Mouse (Mus musculus): ENCODE data around the gene Chd4.

Chd4 gene

DNA sequence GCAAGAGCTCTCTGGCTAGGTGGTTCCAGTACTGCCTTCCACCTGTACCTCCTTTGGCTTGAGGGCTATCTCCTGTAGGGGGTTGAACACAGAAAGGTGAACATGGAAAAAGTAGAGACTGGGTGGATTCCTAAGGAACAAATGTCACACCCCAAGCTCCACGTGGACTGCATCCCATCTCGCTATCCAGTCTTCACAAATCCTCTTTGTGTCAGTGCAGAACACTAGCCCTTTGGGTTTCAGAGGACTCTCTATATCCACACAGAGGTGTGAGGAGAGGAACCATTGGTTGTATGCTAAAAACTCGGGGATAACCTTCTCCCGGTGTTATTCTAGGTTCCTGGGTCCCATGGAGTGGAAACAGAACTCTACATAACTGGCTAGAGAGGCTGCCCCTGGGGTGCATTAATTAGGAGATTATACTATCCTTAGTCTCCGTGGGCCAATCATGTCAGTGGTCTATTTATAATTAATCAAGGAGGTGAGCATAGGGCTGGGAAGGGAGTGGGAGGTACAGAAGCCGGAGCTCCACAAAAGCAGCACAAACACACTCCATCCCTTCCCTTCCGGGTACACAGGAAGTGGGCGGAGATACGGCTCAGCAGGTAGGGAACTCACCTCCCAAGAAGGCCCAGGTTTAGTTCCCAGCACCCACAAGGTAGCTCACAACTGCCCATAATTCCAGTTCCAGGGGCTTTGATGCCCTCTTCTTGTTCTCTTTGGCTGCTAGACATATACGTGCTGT, 5.3 kb upstream of the Chd4 start:
- no peak for DNase-seq (ENCODE audit: extremely low read depth, low read depth)

- DNase-seq (ENCODE audit: extremely low read depth, low read depth), result no peak
These were observed 3.4 kb upstream of the Chd4 start for GRCm38 (mm10) chr6:125092372-125092771.

DNA sequence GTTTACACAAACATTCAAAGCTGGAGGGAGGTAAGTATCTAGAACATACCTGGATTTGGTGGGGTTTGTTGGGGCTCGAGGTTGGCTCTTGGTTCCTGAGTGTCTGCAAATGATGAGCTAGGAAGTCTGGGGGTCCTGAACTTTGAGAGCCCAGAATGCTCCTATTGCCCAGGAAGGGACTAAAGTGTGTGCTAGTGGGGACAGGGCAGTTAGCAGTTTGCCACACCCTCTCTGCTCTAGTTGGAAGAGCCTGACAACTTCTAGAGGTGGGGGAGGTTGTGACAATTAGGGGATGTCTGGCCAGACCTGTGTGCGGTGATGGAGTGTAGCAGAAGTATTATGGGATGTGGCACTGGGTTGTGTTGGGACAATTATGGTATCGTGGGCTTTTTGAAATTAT, 938 bp upstream of the Chd4 start:
- no peak for DNase-seq (ENCODE audit: extremely low read depth, low read depth)

GRCm38 (mm10) chr6:125096279-125096596, 457 bp downstream of the Chd4 start:
- DNase-seq (ENCODE audit: extremely low read depth, low read depth), result no peak

GRCm38 (mm10) chr6:125096597-125097345, 990 bp downstream of the Chd4 start:
- DNase-seq (ENCODE audit: extremely low read depth, low read depth), result no peak

GRCm38 (mm10) chr6:125097346-125097689, 1.5 kb downstream of the Chd4 start:
- no peak for DNase-seq (ENCODE audit: extremely low read depth, low read depth)

DNA sequence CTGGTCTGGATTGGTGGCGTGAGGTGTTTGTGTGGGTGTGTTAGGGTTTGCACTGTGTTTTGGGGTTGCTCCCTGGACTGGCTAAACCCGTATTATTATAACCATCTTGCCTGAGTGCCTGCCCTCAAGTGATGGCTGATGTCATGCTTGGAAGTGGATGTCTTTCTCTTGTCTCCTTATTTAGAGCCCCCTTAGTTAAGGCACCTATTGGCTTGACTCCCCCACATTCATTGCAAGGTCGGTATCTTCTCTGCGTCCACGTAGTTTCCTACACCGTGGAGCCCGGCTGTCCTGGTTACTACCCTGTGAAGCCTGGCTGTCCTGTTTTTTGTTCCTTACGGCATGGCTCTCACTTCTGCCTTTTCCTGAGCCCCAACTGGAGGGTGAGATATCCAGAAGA, 2.2 kb downstream of the Chd4 start:
- DNase-seq (ENCODE audit: extremely low read depth, low read depth), result no peak

DNA sequence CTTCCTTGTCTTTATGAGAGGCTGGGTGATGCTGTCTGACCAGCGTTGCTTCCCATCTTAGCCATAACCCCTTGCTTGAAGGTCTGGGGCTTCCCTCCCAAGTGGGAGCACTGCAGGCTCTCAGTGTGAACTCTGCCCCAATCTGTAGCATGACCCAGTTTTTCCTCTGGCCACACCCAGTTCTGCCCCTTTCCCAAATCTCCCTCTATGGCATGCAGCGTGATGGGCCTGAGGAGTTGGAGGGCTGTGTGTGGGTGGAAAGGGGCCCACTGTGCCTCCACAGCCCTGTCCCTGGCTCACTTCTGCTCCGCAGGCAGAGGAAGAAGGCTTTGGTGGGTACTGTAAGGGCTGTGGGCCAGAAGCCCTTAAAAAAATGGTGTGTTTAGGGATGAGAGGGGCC, 2.7 kb downstream of the Chd4 start:
- DNase-seq (ENCODE audit: extremely low read depth, low read depth), result no peak

DNA sequence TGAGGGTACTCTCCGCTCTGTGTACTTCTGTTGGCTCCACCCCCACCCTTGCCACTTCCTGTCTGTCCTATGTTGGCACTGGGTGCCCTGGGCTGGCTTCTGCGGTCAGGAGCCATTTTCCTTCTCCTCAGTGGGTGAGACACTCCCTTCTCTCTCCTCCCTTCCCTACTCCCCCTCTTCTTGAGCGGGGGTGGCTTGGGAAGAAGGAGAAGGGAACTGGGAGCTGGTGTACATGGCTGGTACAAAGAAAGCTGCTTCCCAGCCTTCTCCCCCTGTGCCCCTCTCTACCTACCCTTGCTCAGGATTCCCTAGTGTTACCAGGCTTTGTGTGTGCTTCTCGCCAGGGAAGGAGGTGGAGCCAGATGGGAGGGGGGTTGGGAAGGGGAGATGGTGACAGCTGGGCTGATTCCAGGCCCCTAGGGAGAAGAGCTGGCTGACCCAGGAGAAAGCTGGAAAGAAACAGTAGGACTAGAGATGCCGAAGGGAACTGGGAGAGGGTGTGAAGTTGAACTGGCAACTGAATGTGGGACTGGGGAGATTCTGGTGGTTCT, 3.7 kb downstream of the Chd4 start:
- DNase-seq (ENCODE audit: extremely low read depth, low read depth), result no peak

DNA sequence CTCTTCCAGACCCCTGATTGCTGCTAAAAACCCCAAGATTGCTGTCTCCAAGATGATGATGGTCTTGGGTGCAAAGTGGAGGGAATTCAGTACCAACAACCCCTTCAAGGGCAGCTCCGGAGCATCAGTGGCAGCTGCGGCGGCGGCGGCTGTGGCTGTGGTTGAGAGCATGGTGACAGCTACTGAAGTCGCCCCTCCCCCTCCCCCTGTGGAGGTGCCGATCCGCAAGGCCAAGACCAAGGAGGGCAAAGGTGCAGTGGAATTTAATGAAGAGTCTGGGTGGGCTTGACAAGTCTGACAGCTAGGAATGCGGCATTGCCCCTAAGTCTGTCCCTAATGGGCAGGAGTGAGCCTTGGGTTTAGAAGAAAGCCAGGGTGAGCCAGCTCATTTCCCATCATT, 5.7 kb downstream of the Chd4 start:
- no peak for DNase-seq (ENCODE audit: extremely low read depth, low read depth)

GRCm38 (mm10) chr6:125104223-125104622, 8.4 kb downstream of the Chd4 start:
- peak; percentile 83 for DNase-seq (ENCODE audit: extremely low read depth, low read depth)

DNA sequence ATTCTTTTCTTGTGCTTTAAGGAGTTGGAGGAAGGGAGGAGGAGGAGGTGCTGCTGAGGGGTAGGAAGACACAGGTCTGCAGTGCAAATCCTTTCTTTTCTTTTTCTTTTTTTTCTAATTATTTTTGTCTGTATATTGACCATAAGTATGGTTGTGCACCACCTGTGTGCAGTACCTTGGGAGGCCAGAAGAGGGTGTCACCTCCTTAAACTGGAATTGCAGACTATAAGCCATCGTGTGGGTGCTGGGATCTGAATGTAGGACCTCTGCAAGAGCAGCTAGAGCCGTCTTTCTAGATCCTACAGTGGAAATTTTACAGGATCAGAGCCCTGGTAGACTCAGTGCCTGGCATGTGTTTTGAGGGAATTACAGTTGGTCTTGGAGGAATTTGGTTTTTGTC, 11.9 kb downstream of the Chd4 start:
- DNase-seq (ENCODE audit: extremely low read depth, low read depth), result no peak

DNA sequence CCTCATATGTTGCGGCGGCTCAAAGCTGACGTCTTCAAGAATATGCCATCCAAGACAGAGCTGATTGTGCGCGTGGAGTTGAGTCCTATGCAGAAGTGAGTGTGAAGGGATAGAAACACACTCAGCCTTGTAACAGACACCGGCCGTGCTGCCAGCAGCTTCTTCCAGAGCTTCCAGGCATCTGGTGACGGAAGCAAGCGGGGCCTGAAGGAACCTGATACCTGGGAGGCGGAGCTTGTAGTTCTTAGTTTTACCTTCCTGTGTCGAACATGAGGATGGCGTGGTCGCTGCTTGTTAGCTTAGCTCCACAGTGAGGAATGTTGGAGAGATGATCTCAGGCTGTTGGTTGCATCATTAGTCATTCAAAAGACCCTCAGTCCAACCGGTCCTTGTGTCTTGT, 13.6 kb downstream of the Chd4 start:
- DNase-seq (ENCODE audit: extremely low read depth, low read depth), result no peak

DNA sequence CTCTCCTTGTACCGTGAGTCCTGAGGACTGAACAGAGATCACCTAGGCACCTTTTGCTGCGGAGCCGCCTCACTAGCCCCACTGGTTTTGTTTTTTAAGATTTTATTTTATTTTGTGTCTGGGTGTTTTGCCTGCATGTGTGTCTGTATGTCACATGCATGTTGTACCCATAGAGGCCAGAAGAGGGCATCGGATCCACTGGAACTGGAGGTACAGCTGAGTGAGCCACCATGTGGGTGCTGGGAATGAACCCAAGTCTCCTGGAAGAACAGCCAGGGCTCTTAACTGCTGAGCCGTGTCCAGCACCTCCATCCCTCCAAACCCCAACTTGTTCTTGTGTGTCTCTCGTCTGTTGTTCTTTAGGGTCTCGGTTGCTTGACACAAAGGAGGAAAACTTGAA, 15.1 kb downstream of the Chd4 start:
- DNase-seq (ENCODE audit: extremely low read depth, low read depth), result no peak

DNA sequence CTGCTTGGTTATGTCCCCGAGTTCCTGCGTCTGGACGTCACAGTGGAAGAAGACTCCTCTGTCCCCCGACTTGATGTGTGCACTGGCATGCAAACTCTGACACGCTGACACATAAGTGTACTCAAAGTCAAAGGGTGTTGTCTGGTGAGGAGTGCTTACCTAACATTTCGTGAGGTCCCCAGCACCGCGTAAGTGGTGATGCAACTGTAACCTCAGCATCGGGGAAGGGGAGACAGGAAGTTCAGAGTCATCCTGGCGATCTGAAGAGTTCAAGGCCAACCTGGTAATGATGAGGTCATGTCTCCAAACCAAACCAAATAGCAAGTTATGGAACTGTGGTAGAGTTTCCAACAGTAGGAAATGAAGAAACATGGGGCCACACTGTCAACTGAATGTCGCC, 16.8 kb downstream of the Chd4 start:
- DNase-seq (ENCODE audit: extremely low read depth, low read depth), result no peak

DNA sequence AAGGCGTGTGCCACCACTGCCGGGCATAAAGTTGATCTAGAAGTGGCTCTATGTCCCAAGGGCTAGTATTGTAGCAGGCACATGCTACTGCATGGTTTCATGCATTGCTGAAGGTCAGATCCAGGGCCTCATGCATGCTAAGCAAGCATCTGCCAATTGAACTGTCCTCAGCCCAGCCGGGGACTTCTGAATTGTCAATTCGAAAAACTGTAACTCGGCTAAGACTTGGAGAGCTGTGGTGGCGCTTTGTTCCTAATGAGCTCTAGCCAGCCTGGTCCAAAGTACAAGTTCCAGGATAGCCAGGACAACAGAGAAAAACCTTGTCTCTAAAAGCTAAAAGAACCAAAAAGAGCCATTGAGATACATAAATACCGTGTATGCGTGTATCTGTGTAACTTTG, 23.6 kb downstream of the Chd4 start:
- DNase-seq (ENCODE audit: extremely low read depth, low read depth), result no peak

GRCm38 (mm10) chr6:125128724-125129123, 32.9 kb downstream of the Chd4 start:
- no peak for DNase-seq (ENCODE audit: extremely low read depth, low read depth)

- no peak for DNase-seq (ENCODE audit: extremely low read depth, low read depth)
These were observed 34.1 kb downstream of the Chd4 start for GRCm38 (mm10) chr6:125129710-125130402.

- DNase-seq (ENCODE audit: extremely low read depth, low read depth), result peak; percentile 83
These were observed 35.7 kb downstream of the Chd4 start, which contains the start of gene Nop2 for GRCm38 (mm10) chr6:125131302-125132156. Gene Nop2 (plus strand): TSS chr6:125131909.

DNA sequence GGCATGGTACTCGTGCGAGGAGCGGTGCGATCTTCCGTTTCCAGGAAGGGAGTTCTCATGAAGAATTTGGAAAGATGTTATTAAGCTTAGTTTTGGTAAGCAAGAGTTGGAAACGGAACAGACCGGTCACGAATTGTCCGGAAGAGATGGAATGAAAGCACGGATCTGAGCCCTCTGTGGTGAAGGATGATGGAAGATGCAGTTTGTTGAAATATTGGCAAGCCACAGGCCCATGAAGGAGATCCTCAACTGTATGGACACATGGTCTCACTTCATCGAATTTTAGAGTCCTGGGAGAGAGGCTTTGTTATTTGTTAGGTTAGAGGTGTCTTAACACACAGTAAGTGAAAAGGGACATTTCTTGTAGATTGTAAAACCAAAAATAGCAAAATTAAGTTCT, 36.7 kb downstream of the Chd4 start:
- no peak for DNase-seq (ENCODE audit: extremely low read depth, low read depth)

- no peak for DNase-seq (ENCODE audit: extremely low read depth, low read depth)
These were observed 41.4 kb downstream of the Chd4 start for GRCm38 (mm10) chr6:125137002-125137671.

Measured in MEL-GATA-1-ER (cell line).